Mouse (Mus musculus) T-helper 1 cell (primary cell): ENCODE results near the gene Clybl.

Experiments used
- in situ Hi-C: fragments of 300-600 bp; cut with MboI, MseI; formaldehyde crosslinking; loops from one replicate; pipeline ENCODE4 v1.15.1; 2025; ENCODE audit warnings: high pct_unique_total_duplicates

The Clybl gene

GRCm38 (mm10) chr14:122181078-122181814 is at the start of gene Clybl:
Gene Clybl, plus strand, starts transcription at chr14:122181704.
- in situ Hi-C loops: no loop called here

GRCm38 (mm10) chr14:122136368-122136928 is 45.1 kb upstream of the Clybl start:
- in situ Hi-C loops: no loop called here

GRCm38 (mm10) chr14:122137234-122137633 is 44.3 kb upstream of the Clybl start:
- in situ Hi-C loops: no loop called here

- in situ Hi-C loops: no loop called here
Measured at GRCm38 (mm10) chr14:122140126-122140525, 41.4 kb upstream of the Clybl start.

- in situ Hi-C loops: no loop called here
Measured at GRCm38 (mm10) chr14:122143585-122144269, 37.8 kb upstream of the Clybl start.

GRCm38 (mm10) chr14:122145374-122145773 is 36.1 kb upstream of the Clybl start:
- in situ Hi-C loops: no loop called here

- in situ Hi-C loops: loop anchor here (25.0 kb wide), 2 partner anchors 1213 to 1588 kb away; no protein-coding TSS in a partner anchor
Measured at GRCm38 (mm10) chr14:122150616-122151015, 30.9 kb upstream of the Clybl start.

GRCm38 (mm10) chr14:122157738-122158137 is 23.8 kb upstream of the Clybl start:
- in situ Hi-C loops: loop anchor here (25.0 kb wide), 2 partner anchors 1220 to 1595 kb away; no protein-coding TSS in a partner anchor

- in situ Hi-C loops: loop anchor here (25.0 kb wide), 2 partner anchors 1224 to 1599 kb away; no protein-coding TSS in a partner anchor
Measured at GRCm38 (mm10) chr14:122160916-122161315, 20.6 kb upstream of the Clybl start.

GRCm38 (mm10) chr14:122168912-122169311 is 12.6 kb upstream of the Clybl start:
- in situ Hi-C loops: loop anchor here (25.0 kb wide), 2 partner anchors 1232 to 1607 kb away; no protein-coding TSS in a partner anchor

- in situ Hi-C loops: loop anchor here (25.0 kb wide), 2 partner anchors 1233 to 1608 kb away; no protein-coding TSS in a partner anchor
Measured at GRCm38 (mm10) chr14:122170202-122170781, 11.2 kb upstream of the Clybl start.

GRCm38 (mm10) chr14:122171031-122171430 is 10.5 kb upstream of the Clybl start:
- in situ Hi-C loops: loop anchor here (25.0 kb wide), 2 partner anchors 1234 to 1609 kb away; no protein-coding TSS in a partner anchor

- in situ Hi-C loops: no loop called here
Measured at GRCm38 (mm10) chr14:122176263-122176798, 5.2 kb upstream of the Clybl start.

- in situ Hi-C loops: no loop called here
Measured at GRCm38 (mm10) chr14:122179262-122179661, 2.2 kb upstream of the Clybl start.

- in situ Hi-C loops: no loop called here
Measured at GRCm38 (mm10) chr14:122181815-122182157, 282 bp downstream of the Clybl start.

- in situ Hi-C loops: no loop called here
Measured at GRCm38 (mm10) chr14:122182220-122182619, 716 bp downstream of the Clybl start.

- in situ Hi-C loops: no loop called here
Measured at GRCm38 (mm10) chr14:122183974-122184373, 2.5 kb downstream of the Clybl start.

- in situ Hi-C loops: loop anchor here (5.0 kb wide), 1 partner anchor 106 kb away; no protein-coding TSS in a partner anchor
Measured at GRCm38 (mm10) chr14:122188250-122188649, 6.7 kb downstream of the Clybl start.

GRCm38 (mm10) chr14:122189901-122190300 is 8.4 kb downstream of the Clybl start:
- in situ Hi-C loops: loop anchor here (5.0 kb wide), 1 partner anchor 108 kb away; no protein-coding TSS in a partner anchor

- in situ Hi-C loops: no loop called here
Measured at GRCm38 (mm10) chr14:122190527-122190926, 9.0 kb downstream of the Clybl start.

GRCm38 (mm10) chr14:122190941-122191510 is 9.5 kb downstream of the Clybl start:
- in situ Hi-C loops: no loop called here
